Mouse (Mus musculus): Measurements from ENCODE around the gene Adh7. TPM values are rescaled to one million over a fixed set of nuclear protein-coding genes. Genes with fewer than 3 reads are reported as not detected.

Gene Adh7
- polyA plus RNA-seq, 1 experiment from 2014 or later: 0.50 TPM

Other genes starting within 250 kb of the Adh7 start
- 6.3 and 7.3 TPM in 2 replicates for gene Dapp1, start 236.2 kb upstream of the Adh7 start, polyA plus RNA-seq (2015; fragmentation: Nextera tagmentation; extraction: Ambion mirVana)
- 0.48 and 0.64 TPM in 2 replicates for gene 1110002E22Rik, start 152.7 kb upstream of the Adh7 start, polyA plus RNA-seq (2015; fragmentation: Nextera tagmentation; extraction: Ambion mirVana)
- gene Gm5105, start 150.4 kb upstream of the Adh7 start, polyA plus RNA-seq (2015; fragmentation: Nextera tagmentation; extraction: Ambion mirVana): 0.13 and 0.15 TPM in 2 replicates
- gene Trmt10a, start 74.3 kb upstream of the Adh7 start, polyA plus RNA-seq (2015; fragmentation: Nextera tagmentation; extraction: Ambion mirVana): 11.4 and 12.1 TPM in 2 replicates
- 7.4 and 7.6 TPM in 2 replicates for gene Mttp, start 72.8 kb upstream of the Adh7 start, polyA plus RNA-seq (2015; fragmentation: Nextera tagmentation; extraction: Ambion mirVana)
- 0.21 and 0.29 TPM in 2 replicates for gene 4930579F01Rik, start 23.9 kb upstream of the Adh7 start, polyA plus RNA-seq (2015; fragmentation: Nextera tagmentation; extraction: Ambion mirVana)
- gene Adh1, start 43.2 kb downstream of the Adh7 start, polyA plus RNA-seq (2015; fragmentation: Nextera tagmentation; extraction: Ambion mirVana): 1,171 and 1,249 TPM in 2 replicates
- 0.11 TPM in 1 of 2 replicates, not detected in the other for gene Adh6a, start 95.5 kb downstream of the Adh7 start, polyA plus RNA-seq (2015; fragmentation: Nextera tagmentation; extraction: Ambion mirVana)
- gene Adh6b, start 124.0 kb downstream of the Adh7 start, polyA plus RNA-seq (2015; fragmentation: Nextera tagmentation; extraction: Ambion mirVana): 0.16 TPM in 2 replicates
- gene Adh4, start 197.7 kb downstream of the Adh7 start, polyA plus RNA-seq (2015; fragmentation: Nextera tagmentation; extraction: Ambion mirVana): not detected in 2 replicates
- gene Adh5, start 225.3 kb downstream of the Adh7 start, polyA plus RNA-seq (2015; fragmentation: Nextera tagmentation; extraction: Ambion mirVana): 238 and 243 TPM in 2 replicates

All from lung, embryonic 15.5 days (tissue).